Mouse (Mus musculus): ENCODE results near the gene Ptpn14.

Ptpn14 gene

DNA sequence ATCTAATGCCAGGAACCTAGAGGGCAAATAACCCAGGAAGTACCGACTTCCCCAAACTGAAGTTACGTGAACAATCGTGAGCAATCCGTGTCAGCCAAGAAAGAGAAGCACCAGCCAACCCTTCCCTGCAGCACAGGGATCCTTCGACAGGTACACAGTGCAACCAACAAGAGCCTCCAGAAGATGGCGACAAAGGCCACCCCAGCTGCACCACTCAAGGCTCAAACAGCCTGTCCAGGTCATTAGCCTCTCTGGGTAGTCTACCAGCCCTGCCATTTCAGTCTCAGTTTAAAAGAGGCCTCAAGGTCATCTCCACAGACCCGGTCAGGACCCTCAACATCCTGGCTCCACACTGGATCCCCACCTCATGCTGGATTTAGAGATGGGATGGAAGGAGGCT lies 159.4 kb downstream of the Ptpn14 start:
- in situ Hi-C loops (cut with MboI, MseI) = loop anchor here in 1 of 2 experiments (5.0 kb wide), 2 partner anchors 35 to 90 kb away; partner anchors contain the start of gene Smyd2

DNA sequence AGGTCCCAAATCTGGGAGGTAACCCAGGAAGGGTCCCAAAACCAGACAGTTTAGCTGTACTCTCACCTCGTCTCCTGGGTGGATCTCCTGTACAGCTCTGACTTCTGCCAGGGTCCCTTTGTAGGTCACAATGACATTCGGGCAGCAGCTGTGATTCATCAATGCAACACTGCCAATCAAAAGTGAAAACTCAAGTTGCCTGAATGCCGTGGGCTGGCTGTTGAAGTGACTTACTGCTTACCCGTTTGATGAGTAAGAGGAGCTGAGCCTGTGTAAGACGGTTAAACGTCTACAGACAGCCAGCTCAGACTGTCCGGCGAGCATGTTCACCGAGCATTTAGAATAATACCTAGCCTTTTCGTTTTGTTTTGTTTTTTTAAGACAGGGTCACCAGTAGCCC lies 160.7 kb downstream of the Ptpn14 start:
- in situ Hi-C loops (cut with MboI, MseI) = loop anchor here in 1 of 2 experiments (5.0 kb wide), 2 partner anchors 34 to 89 kb away; partner anchors contain the start of gene Smyd2

DNA sequence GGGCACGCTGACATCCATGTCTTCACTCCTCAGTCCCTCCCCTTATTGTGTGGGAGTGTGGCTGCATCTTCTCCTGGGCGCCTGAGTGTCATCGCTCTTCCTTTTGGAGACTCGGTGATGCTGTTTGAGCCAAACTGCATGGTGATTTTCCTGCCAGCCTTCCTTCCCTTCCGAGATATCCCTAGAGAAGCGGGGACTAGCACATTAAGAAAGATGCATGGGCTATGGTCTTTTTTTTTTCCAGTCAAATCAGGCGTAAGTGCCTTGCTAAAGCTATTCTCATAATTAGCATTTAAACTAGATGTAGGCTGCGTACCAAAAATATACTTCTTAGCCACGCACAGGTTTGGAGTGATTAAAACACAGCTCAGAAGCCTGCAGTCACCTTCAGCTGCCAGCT lies 166.1 kb downstream of the Ptpn14 start:
- in situ Hi-C loops (cut with MboI, MseI) = loop anchor here in 1 of 2 experiments (5.0 kb wide), 1 partner anchor 83 kb away; no protein-coding TSS in a partner anchor

DNA sequence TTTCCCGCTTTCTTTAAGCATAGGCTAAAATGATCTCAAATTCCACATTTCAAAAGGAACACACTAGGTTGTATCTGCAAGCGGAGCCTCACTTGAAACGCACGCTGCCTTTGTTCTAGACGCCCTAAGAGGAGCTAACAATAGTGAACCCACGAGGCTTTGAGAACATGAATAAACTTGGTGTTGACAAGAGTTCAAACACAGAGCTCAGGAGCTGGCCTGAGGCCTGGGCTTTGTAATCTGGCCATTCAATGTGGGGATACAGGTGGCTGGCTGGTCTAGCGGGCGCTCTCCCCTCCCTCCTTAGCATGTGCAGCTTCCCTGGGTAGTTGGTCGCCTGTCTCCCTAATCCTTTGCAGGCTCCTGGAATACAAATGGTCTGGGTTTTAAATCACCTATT lies 169.8 kb downstream of the Ptpn14 start:
- in situ Hi-C loops (cut with MboI, MseI) = no loop called here

DNA sequence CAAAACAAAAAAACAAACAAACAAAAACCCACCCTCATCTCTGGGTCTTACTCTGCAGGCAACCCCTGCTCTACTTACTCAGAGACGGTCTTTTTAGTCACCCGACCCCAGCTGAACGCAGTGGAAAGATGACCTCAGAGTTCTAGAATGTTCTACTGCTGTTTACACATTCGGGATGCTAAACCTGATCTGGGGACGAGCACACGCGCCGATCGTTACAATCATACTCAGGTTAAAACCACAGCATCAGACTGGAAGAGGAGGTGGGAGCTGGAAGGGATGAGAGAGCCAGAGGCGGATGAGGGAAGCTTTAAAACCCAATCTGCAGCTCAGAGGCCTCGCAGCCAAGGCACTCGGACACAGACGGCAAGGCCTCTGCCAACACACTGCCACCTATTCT lies 170.6 kb downstream of the Ptpn14 start:
- in situ Hi-C loops (cut with MboI, MseI) = no loop called here

DNA sequence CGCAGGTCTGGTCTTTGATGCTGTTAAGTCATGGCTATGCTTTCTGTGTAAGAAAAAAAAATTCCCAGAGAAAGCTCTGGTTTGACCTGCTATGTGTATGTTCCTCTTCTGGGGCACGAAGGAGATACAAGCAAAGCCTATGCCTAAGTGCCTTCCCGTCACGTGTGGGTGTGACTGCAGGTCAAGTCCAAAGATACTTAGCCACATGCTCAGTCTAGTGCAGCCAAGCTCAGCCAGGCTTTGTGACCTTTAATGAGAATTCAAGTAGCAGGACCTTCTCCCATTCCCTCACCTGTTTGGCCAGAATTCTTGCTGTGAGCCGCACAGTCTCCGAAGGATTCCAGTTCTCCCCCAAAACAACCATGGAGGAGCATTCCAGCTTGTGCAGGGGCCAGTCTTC lies 171.5 kb downstream of the Ptpn14 start:
- in situ Hi-C loops (cut with MboI, MseI) = no loop called here

DNA sequence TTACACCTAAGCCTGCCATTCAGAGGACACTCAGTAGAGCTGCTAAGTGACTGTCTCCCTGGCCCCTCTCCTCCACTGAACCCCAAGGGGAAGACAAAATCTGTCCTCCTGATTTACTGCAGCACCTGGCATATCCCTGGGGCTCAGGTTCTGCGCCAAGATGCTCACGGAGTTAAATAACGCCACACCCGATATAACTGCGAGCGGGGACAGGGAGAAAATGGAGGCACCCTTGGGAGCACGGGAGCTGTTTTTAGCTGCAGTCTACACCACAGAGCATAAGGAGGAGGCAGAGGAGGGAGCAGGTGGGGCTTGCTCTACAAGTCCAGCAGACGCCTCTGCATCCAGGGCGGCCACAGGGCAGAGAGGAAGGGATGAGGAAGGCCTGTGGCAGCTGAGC lies 174.3 kb downstream of the Ptpn14 start:
- in situ Hi-C loops (cut with MboI, MseI) = no loop called here

DNA sequence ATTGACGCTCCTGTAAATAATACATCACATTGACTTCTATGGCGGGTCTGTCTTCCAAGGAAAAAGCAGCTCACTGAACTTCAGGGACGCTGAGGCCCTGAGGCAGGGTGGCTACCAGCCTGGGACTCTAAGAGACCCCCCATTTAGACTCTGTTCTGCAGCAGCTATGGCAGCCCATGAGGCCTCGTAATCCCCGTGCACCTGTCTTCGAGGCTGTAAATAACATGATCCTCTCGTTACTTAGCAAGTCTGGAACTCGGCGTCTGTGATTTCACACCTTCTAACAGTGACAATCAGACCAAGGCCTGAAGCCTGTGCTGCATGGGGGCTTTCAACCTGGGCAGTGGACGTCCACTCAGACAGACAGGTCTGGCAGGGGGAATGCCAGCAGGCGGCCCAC lies 175.1 kb downstream of the Ptpn14 start:
- in situ Hi-C loops (cut with MboI, MseI) = no loop called here

DNA sequence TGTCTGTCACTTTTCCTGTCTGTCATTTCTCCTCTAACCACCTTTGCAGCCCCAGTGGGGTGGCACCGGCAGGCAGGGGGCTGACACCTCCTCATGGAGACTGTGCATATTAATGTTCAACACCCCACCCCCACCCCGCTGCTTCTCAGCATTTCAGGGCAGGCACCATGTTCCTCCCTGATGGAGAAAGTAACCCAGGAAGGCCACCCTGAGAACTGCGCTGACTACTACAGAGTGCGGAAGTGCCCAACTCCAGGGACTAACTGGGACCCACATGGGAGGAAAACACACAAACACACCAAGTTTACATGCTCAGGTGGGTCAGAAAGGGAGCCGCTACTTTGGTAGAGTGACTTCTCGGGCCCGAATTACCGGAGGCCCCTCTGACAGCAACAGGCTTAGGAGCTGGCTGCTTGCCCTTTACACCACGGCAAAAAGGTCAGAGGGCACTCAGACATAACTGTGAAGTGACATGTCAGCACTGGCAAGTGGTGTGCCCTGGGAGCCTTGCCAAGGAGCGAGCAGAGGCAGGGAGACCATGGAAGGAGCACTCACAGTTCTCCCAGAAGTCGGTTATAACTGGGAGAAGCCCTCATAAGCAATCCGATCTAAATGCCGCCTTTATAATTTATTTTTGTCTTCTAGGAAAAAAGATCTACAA lies 182.7 kb downstream of the Ptpn14 start:
- in situ Hi-C loops (cut with MboI, MseI) = no loop called here

DNA sequence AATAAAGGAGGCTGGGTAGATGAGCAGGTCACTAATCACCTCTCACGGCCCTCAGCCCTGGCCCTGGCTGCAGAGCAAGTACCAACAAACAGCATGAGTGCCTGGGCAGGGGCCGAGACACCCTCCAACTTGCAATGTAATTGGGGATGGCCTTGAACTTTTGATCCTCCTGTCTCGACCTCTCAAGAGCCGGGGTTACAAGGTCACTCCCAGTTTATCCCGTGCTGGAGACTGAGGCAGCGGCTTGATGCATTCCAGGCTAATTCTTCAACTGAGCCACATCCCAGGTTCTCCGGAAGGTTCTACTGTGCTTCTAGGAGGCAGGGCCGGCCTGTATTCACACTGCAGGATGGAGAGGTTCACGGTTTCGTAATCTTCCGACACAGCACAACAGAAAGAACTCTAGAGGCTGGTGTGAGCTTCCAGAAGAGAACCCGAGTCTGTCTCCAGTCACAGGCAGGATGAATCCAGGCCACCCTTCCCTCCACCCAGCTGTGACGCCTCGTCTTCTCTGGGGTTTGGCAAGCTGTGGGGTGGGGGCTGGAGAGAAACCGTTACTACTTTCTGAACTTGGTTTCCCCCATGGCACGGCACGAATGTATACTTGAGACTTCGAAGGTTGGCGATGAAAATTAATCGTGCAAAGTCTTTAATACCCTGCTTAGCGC lies 185.2 kb downstream of the Ptpn14 start:
- in situ Hi-C loops (cut with MboI, MseI) = no loop called here

DNA sequence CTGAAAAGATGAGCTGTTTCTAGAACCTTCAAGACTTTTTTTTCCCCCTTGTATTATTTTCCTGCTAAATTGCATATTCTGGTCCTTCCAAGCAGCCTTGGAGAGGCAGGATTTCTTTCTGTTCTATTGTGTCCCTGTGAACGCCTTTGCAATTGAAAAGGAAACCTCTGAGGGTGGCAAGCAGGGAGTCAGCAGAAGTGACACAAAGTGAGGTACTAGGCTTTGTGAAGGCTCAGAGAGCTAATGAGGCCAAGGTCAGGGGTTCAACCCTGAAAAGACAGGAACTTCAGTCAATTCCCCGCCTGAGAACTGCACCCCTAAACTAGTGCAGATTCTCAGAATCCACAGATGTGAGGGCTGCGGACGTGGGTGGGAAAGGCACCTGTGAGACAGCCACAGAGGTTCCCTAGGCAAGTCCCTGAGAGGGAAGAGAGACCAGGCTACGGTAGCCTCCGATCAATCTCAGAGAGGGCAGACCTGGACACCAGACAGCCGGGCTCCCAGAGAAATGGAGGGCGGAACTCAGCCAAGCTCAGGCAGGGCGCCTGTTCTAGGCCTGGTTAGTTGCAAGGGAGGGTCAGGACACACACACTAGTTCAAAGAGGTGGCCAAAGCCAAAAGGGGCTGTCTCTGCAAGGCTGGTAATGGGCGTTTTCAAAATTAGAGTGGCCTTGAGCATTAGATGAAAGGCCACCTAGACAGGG lies 188.5 kb downstream of the Ptpn14 start:
- in situ Hi-C loops (cut with MboI, MseI) = no loop called here

DNA sequence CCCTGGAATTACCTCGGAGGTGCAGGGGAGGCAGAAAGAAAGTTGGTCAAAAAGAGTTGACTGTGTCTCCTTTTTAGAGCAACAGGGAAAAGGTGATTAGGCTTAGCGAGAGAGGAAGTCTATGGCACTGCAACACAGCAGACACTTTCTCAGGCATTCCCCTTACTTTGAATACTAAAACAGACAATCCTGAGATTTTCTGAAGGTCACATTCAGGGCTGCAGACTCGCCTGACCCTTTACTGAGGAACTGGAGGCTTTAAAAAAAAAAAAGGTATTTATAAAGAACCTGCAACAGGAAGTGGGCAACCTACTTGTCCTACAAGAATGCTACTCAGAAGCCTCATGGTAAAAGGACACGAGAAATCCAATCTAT lies 189.0 kb downstream of the Ptpn14 start:
- in situ Hi-C loops (cut with MboI, MseI) = no loop called here

DNA sequence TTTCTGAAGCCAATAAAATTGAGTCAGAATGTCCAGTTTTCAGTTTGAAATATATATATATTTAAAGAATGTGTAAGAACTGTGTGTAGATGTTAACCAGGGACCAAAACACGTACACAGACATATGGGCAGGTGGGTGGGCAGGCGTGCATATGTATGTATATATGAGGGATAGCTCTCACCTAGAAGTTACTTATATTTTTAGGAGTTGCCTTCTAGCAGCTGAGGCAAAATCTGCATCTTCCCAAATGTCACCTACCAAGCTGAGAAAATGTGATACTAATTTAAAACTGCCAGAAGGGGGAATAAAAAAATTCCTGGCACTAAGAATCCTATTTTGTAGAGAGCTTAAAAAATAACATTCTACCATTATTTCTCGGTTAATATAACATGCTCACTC lies 191.7 kb downstream of the Ptpn14 start:
- in situ Hi-C loops (cut with MboI, MseI) = loop anchor here in 1 of 2 experiments (5.0 kb wide), 1 partner anchor 32 kb away; no protein-coding TSS in a partner anchor

DNA sequence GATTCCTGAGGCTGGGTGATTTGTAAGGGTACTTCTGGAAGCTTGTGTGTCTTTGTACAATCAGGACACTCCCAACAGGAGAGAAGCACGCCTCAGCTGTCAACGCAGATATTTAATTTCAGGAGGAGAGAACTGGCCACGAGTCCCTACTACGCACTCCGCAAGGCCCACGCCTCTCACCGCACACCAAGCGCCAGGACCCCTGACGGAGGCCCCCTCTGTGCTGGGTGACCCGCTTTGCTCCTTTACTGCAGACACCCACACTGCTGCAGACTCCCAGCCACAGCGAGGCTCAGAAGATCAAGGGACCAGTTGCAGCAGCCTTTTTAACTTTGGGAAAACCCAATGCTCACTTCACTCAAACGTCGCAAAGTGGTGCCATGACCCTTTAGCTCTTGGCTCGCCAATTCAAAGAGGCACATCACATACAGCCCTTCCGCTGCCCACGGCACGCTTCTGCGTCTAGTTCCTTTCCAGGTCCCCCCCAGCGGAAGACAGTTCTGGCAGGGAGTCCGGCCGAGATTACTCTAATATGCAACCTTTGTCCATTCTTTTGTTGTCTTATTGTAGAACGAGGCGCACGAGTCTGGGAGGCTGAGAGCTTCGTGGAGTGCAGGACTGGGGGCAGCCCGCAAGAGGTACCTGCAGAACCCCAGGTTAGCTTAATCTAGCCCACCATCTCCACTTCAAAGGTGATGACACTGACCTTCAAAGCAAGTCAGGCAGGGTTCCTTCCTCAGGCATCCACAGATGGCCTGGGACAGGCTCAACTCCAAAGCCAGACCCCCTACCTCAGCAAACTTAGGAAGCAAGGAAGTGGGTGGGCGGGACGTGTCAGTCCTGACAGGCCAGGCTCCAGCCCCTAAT lies 192.9 kb downstream of the Ptpn14 start:
- in situ Hi-C loops (cut with MboI, MseI) = loop anchor here in 1 of 2 experiments (5.0 kb wide), 1 partner anchor 34 kb away; no protein-coding TSS in a partner anchor

DNA sequence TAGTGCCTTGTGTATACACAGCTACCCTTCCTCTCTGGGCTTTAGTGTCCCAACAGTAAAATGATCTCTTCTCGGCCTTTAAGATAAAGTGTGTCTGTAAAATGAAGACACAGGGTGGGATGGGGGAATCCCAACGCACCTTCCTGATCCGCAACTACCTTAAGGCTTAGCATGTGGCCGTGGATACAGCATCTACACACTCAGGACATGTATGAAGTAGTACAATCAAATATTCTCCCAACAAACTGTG lies 193.4 kb downstream of the Ptpn14 start:
- in situ Hi-C loops (cut with MboI, MseI) = loop anchor here in 1 of 2 experiments (5.0 kb wide), 1 partner anchor 34 kb away; no protein-coding TSS in a partner anchor

DNA sequence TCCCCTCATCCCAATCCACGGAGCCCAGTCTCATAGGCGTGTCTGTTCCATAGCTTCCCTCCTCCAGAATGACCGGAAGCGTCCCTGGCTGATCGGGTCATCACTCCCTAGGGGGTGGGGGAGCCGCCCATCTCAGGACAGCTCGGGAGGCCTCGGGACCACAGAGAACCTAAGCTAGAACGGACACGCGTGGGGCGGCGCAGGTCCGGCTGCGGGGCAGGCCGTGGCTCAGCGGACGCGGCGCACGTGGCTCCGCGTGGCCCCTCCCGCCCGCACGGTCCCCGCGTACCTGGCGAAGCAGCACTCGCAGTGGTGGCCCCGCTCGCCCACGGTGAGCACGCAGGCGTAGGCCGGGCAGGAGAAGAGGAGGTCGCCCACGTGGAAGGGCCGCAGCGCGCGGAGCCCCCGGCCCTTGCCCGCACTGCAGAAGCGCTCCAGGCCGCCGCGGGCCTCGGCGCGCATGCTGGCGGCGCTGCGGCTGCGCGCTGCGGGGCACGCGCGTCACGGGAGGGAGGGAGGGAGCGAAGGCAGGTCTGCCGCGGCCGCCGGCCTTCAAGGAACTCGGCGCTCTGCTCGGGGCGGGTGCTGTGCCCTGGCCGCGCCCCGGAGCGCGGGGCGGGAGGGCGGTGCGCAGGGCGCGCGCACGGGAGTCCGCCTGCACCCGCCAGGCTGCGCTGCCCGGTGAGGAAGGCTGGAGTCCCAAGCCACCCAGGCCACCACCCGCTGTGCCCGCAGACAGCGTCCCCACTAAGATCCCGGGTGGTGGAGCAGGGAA lies 193.9 kb downstream of the Ptpn14 start, which contains the start of gene Smyd2:
TSS of gene Smyd2 (minus strand) at position 546 of the 775 bp plus-strand sequence.
- in situ Hi-C loops (cut with MboI, MseI) = loop anchor here in 1 of 2 experiments (5.0 kb wide), 1 partner anchor 35 kb away; no protein-coding TSS in a partner anchor

DNA sequence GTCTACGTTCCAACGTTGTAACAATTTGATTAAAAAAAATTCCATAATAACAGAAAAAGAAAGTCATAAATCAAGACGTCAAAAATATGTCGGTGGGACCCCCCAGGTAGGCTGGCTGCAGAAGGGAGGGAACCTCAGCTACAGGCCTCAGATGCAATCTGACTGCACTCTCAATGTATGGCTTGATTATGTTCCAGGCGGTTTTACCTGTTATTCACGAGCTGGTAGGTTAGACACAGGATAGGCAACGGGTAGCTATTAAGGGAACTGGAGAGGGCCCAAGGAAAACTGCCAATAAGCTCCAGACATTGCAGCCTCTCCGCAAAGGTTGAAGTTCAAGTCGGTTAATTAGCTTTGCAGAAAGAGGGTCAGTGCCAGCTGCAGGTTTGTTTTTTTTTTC lies 194.7 kb downstream of the Ptpn14 start:
- in situ Hi-C loops (cut with MboI, MseI) = loop anchor here in 1 of 2 experiments (5.0 kb wide), 1 partner anchor 35 kb away; no protein-coding TSS in a partner anchor

DNA sequence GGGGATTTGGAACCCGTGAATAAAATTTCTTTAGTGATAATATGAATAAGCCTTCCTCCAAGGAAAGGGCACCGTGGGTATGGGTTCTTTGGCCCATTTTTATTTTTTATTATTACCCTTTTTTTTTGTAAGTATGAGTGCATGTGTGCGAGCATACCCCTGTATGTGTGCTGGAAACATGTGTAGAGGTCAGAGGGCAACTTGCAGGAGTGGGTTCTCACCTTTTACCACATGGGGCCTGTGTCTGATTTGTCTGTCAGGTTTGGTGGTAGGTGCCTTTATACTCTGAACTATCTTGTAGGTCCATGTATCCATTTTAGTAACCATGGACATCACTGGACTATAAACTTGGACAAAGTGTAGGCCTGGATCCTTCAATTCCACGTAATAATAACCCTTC lies 195.1 kb downstream of the Ptpn14 start:
- in situ Hi-C loops (cut with MboI, MseI) = loop anchor here in 1 of 2 experiments (5.0 kb wide), 1 partner anchor 36 kb away; no protein-coding TSS in a partner anchor

DNA sequence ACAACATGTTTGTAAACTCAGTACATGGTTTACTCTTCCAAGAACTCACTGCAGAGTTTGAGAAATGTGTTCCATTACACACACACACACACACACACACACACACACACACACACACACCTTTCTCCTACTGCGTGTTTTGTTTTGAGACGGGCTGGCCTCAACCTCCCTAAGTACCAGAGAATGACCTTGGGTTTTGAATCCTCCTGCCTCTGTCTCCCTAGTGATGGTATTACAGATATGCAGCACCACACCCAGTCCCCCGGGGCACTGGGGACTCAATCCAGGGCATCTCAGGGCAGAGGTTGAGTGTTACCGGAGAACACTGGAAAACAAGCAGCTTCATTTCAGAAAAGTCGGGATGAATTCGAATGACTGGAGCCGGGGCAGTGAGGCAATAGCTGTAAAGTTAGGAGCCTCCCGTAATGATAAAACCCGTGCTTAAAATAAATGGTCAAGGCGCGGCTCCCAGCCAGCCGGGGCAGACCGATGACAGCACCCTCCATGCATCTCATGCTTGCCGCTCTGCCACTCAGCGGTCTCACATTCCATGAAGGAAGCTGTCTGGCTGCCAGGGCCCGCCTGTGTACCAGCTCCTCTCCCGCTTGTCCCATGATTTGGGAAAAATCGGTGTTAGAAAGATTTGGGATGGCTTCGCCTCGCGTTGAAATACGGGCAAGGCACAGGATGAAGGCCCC lies 196.0 kb downstream of the Ptpn14 start:
- in situ Hi-C loops (cut with MboI, MseI) = loop anchor here in 1 of 2 experiments (5.0 kb wide), 1 partner anchor 37 kb away; no protein-coding TSS in a partner anchor

DNA sequence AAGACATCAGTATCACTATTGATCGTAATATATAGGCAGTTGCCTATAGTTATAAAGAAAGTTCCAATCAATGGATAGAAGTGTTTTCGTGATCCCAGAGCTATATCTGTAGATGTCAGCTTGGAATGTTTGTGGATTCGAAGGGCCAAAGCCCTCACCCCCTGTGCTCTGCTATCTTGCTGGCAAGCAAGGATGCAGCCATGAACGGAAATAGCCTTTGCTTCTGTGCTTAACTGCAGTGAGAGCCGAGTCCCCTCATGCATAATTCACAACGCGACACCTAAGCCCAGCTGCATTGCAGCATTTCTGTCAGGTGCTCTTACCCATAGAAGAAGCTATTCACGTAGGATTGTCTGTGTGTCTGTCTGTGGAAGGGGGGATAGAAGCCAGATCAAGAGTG lies 198.2 kb downstream of the Ptpn14 start:
- in situ Hi-C loops (cut with MboI, MseI) = no loop called here

Measured in T-helper 17 cell (primary cell).